Mouse (Mus musculus) induced T-regulatory cell, adult 2 months (primary cell): ENCODE measurements around the gene Aldh3b1.

Source experiments
- DNase-seq: peaks from one replicate; pipeline ENCODE4 v3.0.0-alpha.2; 2012; ENCODE audit warnings: low read depth

The Aldh3b1 gene

DNA sequence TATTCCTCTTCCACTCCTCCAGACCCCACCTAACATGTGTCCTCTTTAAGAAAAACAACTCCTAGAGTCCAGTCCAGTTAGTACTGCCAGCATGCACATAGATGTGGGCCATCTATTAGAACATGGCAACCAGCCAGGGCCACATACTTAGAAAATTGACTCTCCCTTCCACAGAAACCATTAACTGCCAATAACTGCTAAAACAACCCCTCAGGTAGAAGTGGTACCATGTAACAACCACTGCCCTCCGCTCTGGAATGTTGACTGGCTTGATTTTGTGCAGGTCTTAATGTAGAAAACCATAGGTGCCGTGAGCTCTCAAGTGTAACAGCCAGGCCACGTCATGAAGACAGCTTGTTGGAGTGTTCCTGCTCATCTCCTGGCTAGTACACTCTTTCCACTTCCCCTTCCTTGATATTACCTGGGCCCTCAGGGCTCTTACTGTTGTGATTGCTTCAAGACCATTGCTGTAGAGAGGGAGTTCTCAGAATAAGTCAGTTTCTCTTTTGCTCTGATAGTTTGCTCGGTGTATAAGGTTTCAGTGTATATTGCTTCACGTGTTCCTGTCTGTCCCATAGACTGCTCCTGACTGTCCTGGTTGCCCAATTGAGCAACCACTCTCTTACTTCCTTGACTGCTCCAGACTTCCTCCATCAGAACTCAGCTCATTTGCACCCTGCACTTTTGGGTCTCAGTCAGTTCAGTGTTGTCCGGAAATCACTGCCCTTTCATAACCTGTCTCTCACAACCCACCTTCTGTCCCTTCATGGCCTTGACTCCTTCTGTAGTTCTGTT, 49.4 kb downstream of the Aldh3b1 start:
- DNase-seq, result no peak

DNA sequence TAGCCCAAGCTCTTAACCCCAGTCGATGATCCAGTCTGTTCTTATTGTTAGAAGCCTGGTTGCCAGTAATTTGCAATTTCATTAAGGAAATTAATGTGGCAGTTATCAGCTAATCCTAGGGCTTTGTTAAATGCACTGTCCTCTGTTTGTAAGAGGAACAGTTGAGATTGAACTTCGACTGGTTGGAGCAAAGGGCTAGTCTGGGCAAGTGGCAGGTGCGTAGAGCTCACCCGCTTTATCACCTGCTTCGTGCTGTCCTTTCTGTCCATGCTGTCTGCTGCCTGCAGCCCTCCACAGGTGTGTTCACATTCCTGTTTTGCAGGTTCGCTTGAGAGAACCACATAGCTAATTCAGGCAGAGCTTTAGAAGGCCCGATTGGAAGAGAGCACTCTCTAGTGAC, 54.6 kb downstream of the Aldh3b1 start:
- DNase-seq, result no peak

DNA sequence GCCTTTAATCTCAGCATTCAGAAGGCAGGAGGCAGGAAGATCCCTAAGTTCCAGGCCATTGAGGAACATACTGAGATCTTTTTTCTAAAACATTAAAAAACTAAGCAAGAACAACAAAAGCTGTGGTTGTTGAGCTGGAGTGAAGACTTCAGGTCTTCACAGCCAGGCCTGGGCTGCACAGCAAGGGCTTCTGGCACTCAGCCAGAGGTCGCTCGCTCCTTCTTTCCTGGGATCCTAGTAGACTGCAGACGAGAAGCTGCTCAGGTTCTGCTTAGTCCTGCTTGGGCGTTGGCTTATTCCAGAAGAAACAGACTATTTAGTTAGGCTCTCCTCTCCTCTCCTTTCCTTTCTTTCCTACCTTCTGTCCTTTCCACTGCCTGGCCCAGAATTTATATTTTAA, 57.2 kb downstream of the Aldh3b1 start:
- DNase-seq, result no peak

DNA sequence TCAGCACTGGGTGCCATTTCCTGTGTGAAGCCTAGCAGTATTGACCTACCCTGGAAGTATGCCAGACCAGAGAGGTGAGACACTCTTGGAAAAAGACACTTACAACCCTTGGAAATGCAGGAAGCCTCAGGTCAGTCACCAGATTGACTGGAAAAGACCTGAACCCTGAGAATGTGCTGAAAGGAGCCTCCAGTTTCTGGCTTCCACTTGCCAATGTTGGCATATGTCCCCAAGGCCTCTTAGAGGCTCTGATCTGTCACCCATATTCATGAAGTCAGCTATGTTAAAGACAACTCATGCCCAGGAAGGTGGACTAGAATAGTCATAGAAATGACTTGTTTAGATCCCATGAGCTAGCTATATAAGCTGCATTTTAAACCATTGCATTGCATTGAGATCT, 58.1 kb downstream of the Aldh3b1 start:
- DNase-seq, result no peak

DNA sequence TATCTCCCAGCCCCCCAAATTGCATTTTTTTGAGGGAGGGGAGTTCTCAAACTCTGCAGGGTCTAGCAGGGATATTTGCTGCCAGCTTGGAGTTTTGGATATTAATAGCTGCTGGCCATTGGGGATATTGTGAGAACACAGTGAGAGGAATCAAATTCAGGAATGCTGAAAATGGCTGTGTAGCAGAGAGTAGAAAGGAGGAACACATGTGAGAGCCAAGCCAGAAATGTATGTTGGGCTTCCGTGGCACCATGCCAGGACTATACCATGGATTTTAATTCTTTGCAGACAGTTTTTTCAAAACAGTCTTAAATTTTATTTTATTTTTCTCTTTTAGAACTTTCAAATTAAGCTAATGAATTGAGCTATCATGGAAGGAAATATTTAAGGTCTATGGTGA, 61.3 kb downstream of the Aldh3b1 start:
- no peak for DNase-seq

DNA sequence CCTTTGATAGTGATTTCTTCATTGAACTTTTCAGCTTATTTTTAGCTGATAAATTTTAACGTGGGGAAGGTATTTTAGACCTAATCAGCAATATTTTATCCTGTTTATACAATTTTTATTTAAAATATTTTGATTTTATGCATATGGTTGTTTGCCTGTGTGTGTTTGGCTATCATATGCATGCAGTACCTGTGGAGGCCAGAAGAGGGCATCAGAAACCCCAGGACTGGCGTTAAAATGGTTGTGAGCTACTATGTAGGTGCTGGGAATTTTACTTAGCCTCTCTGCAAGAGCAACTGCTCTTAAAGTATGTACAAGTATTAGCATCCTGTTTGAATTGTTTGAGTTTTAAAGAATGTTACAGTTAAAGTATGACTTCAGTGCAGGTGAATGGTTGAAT, 64.6 kb downstream of the Aldh3b1 start:
- peak; percentile 47 for DNase-seq
